Mouse (Mus musculus): ENCODE data around the gene Ltbp2. TPM values are rescaled to one million over a fixed set of nuclear protein-coding genes. Genes with fewer than 3 reads are reported as not detected.

Ltbp2 gene
- polyA plus RNA-seq, 1 experiment, result 19.7 TPM

DNA sequence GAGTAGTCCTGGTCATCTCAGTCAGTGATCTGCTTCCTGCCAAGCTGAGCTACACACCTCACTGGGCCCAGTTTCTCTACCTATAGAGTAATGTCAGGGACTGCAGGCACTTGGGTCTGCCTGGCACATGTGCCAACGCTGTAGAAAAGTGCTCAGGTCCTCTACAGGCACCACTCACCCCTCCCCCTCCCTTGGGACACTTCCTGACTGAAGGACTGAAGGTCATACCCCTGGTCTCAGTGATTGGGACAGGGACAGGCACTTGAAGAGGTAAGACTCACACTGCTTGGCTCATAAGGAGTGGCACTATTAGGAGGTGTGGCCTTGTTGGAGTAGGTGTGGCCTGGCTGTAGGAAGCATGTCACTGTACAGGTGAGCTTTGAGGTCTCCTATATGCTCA lies 65.5 kb downstream of the Ltbp2 start:
- Histone ChIP-seq H3ac (ENCODE audit: control insufficient read depth, insufficient read length) (no peak overlapping the region), H3K27me3 (ENCODE audit: control insufficient read depth, insufficient read depth, insufficient read length) (no peaks in the 10 kb centered on the region), H3K36me3 (ENCODE audit: control insufficient read depth, insufficient read depth) (no peaks in the 10 kb centered on the region), H3K4me2 (ENCODE audit: low read depth) (no peak overlapping the region), H3K79me2 (ENCODE audit: control insufficient read depth, insufficient read depth) (no peaks in the 10 kb centered on the region), H3K4me3 (no peak overlapping the region)
- TF ChIP-seq CEBPB (IDR thresholded peaks at IDR 0.05; ENCODE audit: insufficient read depth, poor library complexity, severe bottlenecking) (no peak), TCF3 (IDR thresholded peaks at IDR 0.05; ENCODE audit: insufficient read length, low read depth) (no peak), USF1 (IDR thresholded peaks at IDR 0.05; ENCODE audit: low read depth) (no peak), POLR2AphosphoS2 (IDR thresholded peaks at IDR 0.05; ENCODE audit: insufficient read length, low read depth) (no peak), SRF (IDR thresholded peaks at IDR 0.05; ENCODE audit: control insufficient read depth, insufficient read length, low read depth) (no peak), TCF12 (IDR thresholded peaks at IDR 0.05; ENCODE audit: insufficient read depth, poor library complexity, severe bottlenecking) (no peak), E2F4 (IDR thresholded peaks at IDR 0.05; ENCODE audit: insufficient read depth) (no peak), MYOD1 (IDR thresholded peaks at IDR 0.05; ENCODE audit: control insufficient read depth in 1 of 3, insufficient read length in 2 of 3, low read depth in 2 of 3) (no peak), POLR2A (IDR thresholded peaks at IDR 0.05; ENCODE audit: insufficient read length, low read depth) (no peak), REST (IDR thresholded peaks at IDR 0.05; ENCODE audit: insufficient read depth, insufficient read length) (no peak), MAX (IDR thresholded peaks at IDR 0.05; ENCODE audit: low read depth) (no peak), MYOG (IDR thresholded peaks at IDR 0.05; ENCODE audit: control insufficient read depth in 1 of 3, insufficient read depth in 1 of 3, insufficient read length in 2 of 3, low read depth in 2 of 3) (no peak)

DNA sequence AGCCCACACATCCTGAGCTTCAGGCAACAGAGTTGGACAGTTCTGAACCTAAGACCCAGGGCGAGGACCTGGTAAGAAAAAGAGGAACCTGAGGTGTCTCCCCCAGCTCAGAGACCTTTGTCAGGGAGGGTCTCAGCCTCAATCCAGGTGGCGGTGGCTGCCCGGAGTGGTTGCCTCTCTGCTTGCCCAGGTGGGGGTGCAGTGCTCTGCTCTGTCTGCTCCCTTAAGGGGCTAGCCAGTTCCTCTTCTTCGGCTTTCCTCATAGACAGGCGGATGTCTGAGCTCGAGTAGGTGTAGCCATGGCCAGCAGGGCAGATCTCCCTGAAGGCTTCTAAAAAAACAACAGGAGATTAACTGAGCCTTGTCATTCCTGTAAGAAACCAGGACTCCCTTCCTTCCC lies 67.3 kb downstream of the Ltbp2 start:
- Histone ChIP-seq H3K4me2 (ENCODE audit: low read depth) (no peak overlapping the region), H3K36me3 (ENCODE audit: control insufficient read depth, insufficient read depth) (no peaks in the 10 kb centered on the region), H3ac (ENCODE audit: control insufficient read depth, insufficient read length) (no peak overlapping the region), H3K4me3 (no peak overlapping the region), H3K27me3 (ENCODE audit: control insufficient read depth, insufficient read depth, insufficient read length) (no peaks in the 10 kb centered on the region), H3K79me2 (ENCODE audit: control insufficient read depth, insufficient read depth) (no peaks in the 10 kb centered on the region)
- TF ChIP-seq USF1 (IDR thresholded peaks at IDR 0.05; ENCODE audit: low read depth) (no peak), MYOG (IDR thresholded peaks at IDR 0.05; ENCODE audit: control insufficient read depth in 1 of 3, insufficient read depth in 1 of 3, insufficient read length in 2 of 3, low read depth in 2 of 3) (no peak), E2F4 (IDR thresholded peaks at IDR 0.05; ENCODE audit: insufficient read depth) (no peak), MAX (IDR thresholded peaks at IDR 0.05; ENCODE audit: low read depth) (no peak), REST (IDR thresholded peaks at IDR 0.05; ENCODE audit: insufficient read depth, insufficient read length) (no peak), CEBPB (IDR thresholded peaks at IDR 0.05; ENCODE audit: insufficient read depth, poor library complexity, severe bottlenecking) (no peak), MYOD1 (IDR thresholded peaks at IDR 0.05; ENCODE audit: control insufficient read depth in 1 of 3, insufficient read length in 2 of 3, low read depth in 2 of 3) (no peak), TCF12 (IDR thresholded peaks at IDR 0.05; ENCODE audit: insufficient read depth, poor library complexity, severe bottlenecking) (no peak), TCF3 (IDR thresholded peaks at IDR 0.05; ENCODE audit: insufficient read length, low read depth) (no peak), POLR2A (IDR thresholded peaks at IDR 0.05; ENCODE audit: insufficient read length, low read depth) (no peak), SRF (IDR thresholded peaks at IDR 0.05; ENCODE audit: control insufficient read depth, insufficient read length, low read depth) (no peak), POLR2AphosphoS2 (IDR thresholded peaks at IDR 0.05; ENCODE audit: insufficient read length, low read depth) (no peak)

DNA sequence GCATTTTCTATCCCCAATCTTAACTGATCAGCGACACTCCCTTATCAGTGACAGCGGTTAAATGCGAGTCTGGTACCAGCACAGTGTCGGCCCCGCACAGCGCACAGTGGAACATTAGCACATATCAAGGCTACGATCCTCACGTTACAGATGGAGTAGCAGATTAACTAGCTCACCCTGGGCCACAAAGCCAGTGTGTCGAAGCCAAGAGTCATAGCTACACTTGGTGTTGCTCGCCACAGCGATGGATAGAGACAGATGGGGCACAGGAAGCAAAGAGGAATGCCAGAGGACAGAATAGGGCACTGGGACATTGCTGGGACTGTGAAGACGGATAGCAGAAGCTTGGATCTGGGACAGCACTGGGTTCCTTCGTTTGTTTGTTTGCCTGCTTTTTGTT lies 69.0 kb downstream of the Ltbp2 start:
- no peak overlapping the region for H3K4me2 ChIP-seq (ENCODE audit: low read depth)
- TF ChIP-seq POLR2AphosphoS2 (IDR thresholded peaks at IDR 0.05; ENCODE audit: insufficient read length, low read depth), result no peak
- TF ChIP-seq MAX (IDR thresholded peaks at IDR 0.05; ENCODE audit: low read depth), result no peak
- TF ChIP-seq MYOG (IDR thresholded peaks at IDR 0.05; ENCODE audit: control insufficient read depth in 1 of 3, insufficient read depth in 1 of 3, insufficient read length in 2 of 3, low read depth in 2 of 3), result no peak
- no peak for TF ChIP-seq TCF3 (IDR thresholded peaks at IDR 0.05; ENCODE audit: insufficient read length, low read depth)
- TF ChIP-seq E2F4 (IDR thresholded peaks at IDR 0.05; ENCODE audit: insufficient read depth), result no peak
- no peak for TF ChIP-seq REST (IDR thresholded peaks at IDR 0.05; ENCODE audit: insufficient read depth, insufficient read length)
- no peak for TF ChIP-seq MYOD1 (IDR thresholded peaks at IDR 0.05; ENCODE audit: control insufficient read depth in 1 of 3, insufficient read length in 2 of 3, low read depth in 2 of 3)
- no peak for TF ChIP-seq POLR2A (IDR thresholded peaks at IDR 0.05; ENCODE audit: insufficient read length, low read depth)
- no peak for TF ChIP-seq SRF (IDR thresholded peaks at IDR 0.05; ENCODE audit: control insufficient read depth, insufficient read length, low read depth)
- no peak overlapping the region for H3K4me3 ChIP-seq
- H3K79me2 ChIP-seq (ENCODE audit: control insufficient read depth, insufficient read depth), result no peaks in the 10 kb centered on the region
- H3K27me3 ChIP-seq (ENCODE audit: control insufficient read depth, insufficient read depth, insufficient read length), result no peaks in the 10 kb centered on the region
- H3K36me3 ChIP-seq (ENCODE audit: control insufficient read depth, insufficient read depth), result no peaks in the 10 kb centered on the region
- no peak overlapping the region for H3ac ChIP-seq (ENCODE audit: control insufficient read depth, insufficient read length)

DNA sequence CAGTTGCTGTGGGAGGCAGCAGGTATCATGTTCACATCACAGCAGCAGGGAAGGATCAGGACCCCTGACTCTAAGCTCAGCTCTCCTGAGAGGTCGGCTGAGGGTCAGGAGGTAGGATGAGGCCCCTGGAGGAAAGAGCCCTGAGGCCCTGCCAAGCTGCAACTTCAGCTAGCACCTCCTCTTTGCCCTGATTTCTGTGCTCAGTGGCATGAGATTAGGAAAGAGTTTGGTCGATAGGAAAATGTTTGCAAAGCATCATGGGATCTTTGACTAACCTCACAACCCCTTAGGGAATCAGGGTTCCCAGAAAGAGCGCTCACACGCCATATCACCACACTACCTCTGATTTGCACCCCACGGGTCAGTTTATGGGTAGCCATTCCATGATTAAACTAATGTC lies 69.6 kb downstream of the Ltbp2 start:
- Histone ChIP-seq H3ac (ENCODE audit: control insufficient read depth, insufficient read length) (no peak overlapping the region), H3K4me3 (no peak overlapping the region), H3K36me3 (ENCODE audit: control insufficient read depth, insufficient read depth) (no peaks in the 10 kb centered on the region), H3K4me2 (ENCODE audit: low read depth) (no peak overlapping the region), H3K79me2 (ENCODE audit: control insufficient read depth, insufficient read depth) (no peaks in the 10 kb centered on the region), H3K27me3 (ENCODE audit: control insufficient read depth, insufficient read depth, insufficient read length) (no peaks in the 10 kb centered on the region)
- no peak for TF ChIP-seq POLR2A (IDR thresholded peaks at IDR 0.05; ENCODE audit: insufficient read length, low read depth)
- no peak for TF ChIP-seq USF1 (IDR thresholded peaks at IDR 0.05; ENCODE audit: low read depth)
- TF ChIP-seq TCF3 (IDR thresholded peaks at IDR 0.05; ENCODE audit: insufficient read length, low read depth), result no peak
- no peak for TF ChIP-seq E2F4 (IDR thresholded peaks at IDR 0.05; ENCODE audit: insufficient read depth)
- TF ChIP-seq SRF (IDR thresholded peaks at IDR 0.05; ENCODE audit: control insufficient read depth, insufficient read length, low read depth), result no peak
- TF ChIP-seq MAX (IDR thresholded peaks at IDR 0.05; ENCODE audit: low read depth), result no peak
- TF ChIP-seq POLR2AphosphoS2 (IDR thresholded peaks at IDR 0.05; ENCODE audit: insufficient read length, low read depth), result no peak
- no peak for TF ChIP-seq MYOG (IDR thresholded peaks at IDR 0.05; ENCODE audit: control insufficient read depth in 1 of 3, insufficient read depth in 1 of 3, insufficient read length in 2 of 3, low read depth in 2 of 3)
- TF ChIP-seq TCF12 (IDR thresholded peaks at IDR 0.05; ENCODE audit: insufficient read depth, poor library complexity, severe bottlenecking), result no peak

DNA sequence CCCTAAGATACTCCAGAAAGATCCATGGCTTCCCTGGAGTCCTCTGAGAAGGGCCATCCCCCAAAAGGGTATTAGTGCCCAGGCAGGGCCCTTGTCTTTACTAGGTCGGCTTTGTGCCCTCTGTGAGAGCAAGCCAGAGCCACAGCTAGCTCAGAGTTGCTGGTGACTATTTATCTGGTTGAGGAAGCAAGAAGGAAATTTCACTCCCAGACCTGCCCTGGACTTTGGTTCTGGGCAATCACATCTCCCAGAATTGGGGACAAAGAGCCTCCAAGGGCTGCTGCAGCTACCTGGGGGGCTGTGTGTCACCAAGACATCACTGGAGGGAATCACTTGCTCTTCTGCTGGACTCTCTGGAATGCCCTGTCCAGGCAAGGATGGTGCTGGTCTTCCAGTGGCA lies 70.3 kb downstream of the Ltbp2 start:
- Histone ChIP-seq H3ac (ENCODE audit: control insufficient read depth, insufficient read length) (no peak overlapping the region), H3K27me3 (ENCODE audit: control insufficient read depth, insufficient read depth, insufficient read length) (no peaks in the 10 kb centered on the region), H3K4me3 (no peak overlapping the region), H3K36me3 (ENCODE audit: control insufficient read depth, insufficient read depth) (no peaks in the 10 kb centered on the region), H3K79me2 (ENCODE audit: control insufficient read depth, insufficient read depth) (no peaks in the 10 kb centered on the region), H3K4me2 (ENCODE audit: low read depth) (no peak overlapping the region)
- no peak for TF ChIP-seq REST (IDR thresholded peaks at IDR 0.05; ENCODE audit: insufficient read depth, insufficient read length)
- no peak for TF ChIP-seq POLR2AphosphoS2 (IDR thresholded peaks at IDR 0.05; ENCODE audit: insufficient read length, low read depth)
- no peak for TF ChIP-seq TCF12 (IDR thresholded peaks at IDR 0.05; ENCODE audit: insufficient read depth, poor library complexity, severe bottlenecking)
- no peak for TF ChIP-seq E2F4 (IDR thresholded peaks at IDR 0.05; ENCODE audit: insufficient read depth)
- TF ChIP-seq USF1 (IDR thresholded peaks at IDR 0.05; ENCODE audit: low read depth), result no peak
- TF ChIP-seq MAX (IDR thresholded peaks at IDR 0.05; ENCODE audit: low read depth), result no peak
- TF ChIP-seq CEBPB (IDR thresholded peaks at IDR 0.05; ENCODE audit: insufficient read depth, poor library complexity, severe bottlenecking), result no peak
